Mouse (Mus musculus): ENCODE results near the gene Rab35.

Gene Rab35

GRCm38 (mm10) chr5:115650885-115651284 lies 19.2 kb downstream of the Rab35 start:
- no peak for DNase-seq

GRCm38 (mm10) chr5:115651821-115652220 lies 20.1 kb downstream of the Rab35 start:
- DNase-seq, result no peak

- DNase-seq, result peak; percentile 100
These were observed 21.2 kb downstream of the Rab35 start for GRCm38 (mm10) chr5:115652681-115653575.

GRCm38 (mm10) chr5:115653776-115654175 lies 22.1 kb downstream of the Rab35 start:
- no peak for DNase-seq

- no peak for DNase-seq
These were observed 25.0 kb downstream of the Rab35 start for GRCm38 (mm10) chr5:115656677-115657076.

GRCm38 (mm10) chr5:115657234-115657633 lies 25.5 kb downstream of the Rab35 start:
- DNase-seq, result no peak

GRCm38 (mm10) chr5:115658352-115658751 lies 26.6 kb downstream of the Rab35 start:
- DNase-seq, result no peak

GRCm38 (mm10) chr5:115662658-115663057 lies 30.9 kb downstream of the Rab35 start:
- DNase-seq, result peak; percentile 7

GRCm38 (mm10) chr5:115666366-115667065 lies 34.8 kb downstream of the Rab35 start:
- DNase-seq, result no peak

- no peak for DNase-seq
These were observed 35.5 kb downstream of the Rab35 start for GRCm38 (mm10) chr5:115667210-115667609.

GRCm38 (mm10) chr5:115667894-115668293 lies 36.2 kb downstream of the Rab35 start:
- DNase-seq, result no peak

- DNase-seq, result no peak
These were observed 37.3 kb downstream of the Rab35 start for GRCm38 (mm10) chr5:115668986-115669385.

GRCm38 (mm10) chr5:115669974-115670373 lies 38.3 kb downstream of the Rab35 start:
- DNase-seq, result no peak

GRCm38 (mm10) chr5:115670406-115670805 lies 38.7 kb downstream of the Rab35 start:
- DNase-seq, result peak; percentile 15

- DNase-seq, result no peak
These were observed 40.1 kb downstream of the Rab35 start for GRCm38 (mm10) chr5:115671846-115672245.

- DNase-seq, result no peak
These were observed 53.4 kb downstream of the Rab35 start for GRCm38 (mm10) chr5:115685126-115685525.

- DNase-seq, result no peak
These were observed 55.0 kb downstream of the Rab35 start for GRCm38 (mm10) chr5:115686716-115687115.

- no peak for DNase-seq
These were observed 61.6 kb downstream of the Rab35 start for GRCm38 (mm10) chr5:115693271-115693670.

- DNase-seq, result no peak
These were observed 63.6 kb downstream of the Rab35 start for GRCm38 (mm10) chr5:115695191-115695770.

- no peak for DNase-seq
These were observed 65.1 kb downstream of the Rab35 start for GRCm38 (mm10) chr5:115696811-115697210.
